Mouse (Mus musculus) retina, postnatal 7 days (tissue): ENCODE data around the gene Chmp5.

Experiments
- DNase-seq: peaks from one replicate; pipeline ENCODE4 v3.0.0-alpha.2; 2012; ENCODE audit warnings: low read depth, low spot score

The Chmp5 gene

DNA sequence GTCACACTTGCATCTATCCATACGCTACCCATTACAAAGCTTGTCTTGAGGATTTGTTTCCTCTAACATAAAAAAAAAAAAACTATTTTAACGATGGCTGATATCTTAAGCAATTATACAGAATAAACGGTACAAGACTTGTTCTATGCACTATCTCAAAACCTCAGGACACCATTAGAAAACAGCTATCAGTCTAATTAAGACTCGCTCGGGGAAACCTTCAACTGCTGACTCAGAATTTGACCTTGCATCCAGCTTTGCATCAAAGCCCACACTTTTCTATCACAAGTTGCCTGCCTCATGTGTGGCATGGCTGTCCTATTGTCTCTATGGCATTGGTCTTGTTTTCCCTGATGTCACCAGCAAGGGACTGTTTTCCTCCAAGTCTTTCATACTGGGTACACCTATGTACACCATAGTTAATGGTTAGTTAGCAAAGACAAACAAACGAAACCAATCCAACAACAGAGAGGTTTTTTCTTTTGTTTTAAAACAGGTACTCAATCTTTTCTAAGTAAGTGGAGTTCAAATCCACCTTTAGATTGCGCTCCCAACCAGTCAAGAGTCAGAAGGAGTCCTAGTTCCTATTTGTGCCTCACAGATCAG is 1.6 kb upstream of the Chmp5 start:
- DNase-seq = no peak

GRCm38 (mm10) chr4:40947565-40948159 is 545 bp upstream of the Chmp5 start:
- DNase-seq = no peak

DNA sequence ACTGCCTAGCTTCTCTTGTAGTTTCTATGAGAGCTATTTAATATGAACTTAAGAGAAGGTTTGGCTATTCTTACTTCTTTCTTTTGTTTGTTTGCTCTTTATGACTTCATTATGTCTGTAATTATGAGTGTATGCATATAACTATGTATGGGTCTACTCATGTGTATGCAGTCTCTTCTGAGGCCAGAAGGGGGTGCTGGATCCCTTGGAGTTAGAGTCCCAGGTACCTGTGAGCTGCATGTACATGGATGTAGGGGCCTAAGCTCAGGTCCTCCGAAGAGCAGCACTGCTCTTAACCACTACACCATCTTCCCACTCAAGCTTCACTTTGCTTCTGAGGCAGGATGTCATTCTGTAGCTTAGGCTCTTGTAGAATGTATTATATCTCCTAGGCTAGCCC is 5.3 kb downstream of the Chmp5 start:
- no peak for DNase-seq

- DNase-seq = no peak
Measured at GRCm38 (mm10) chr4:40955942-40956341, 7.7 kb downstream of the Chmp5 start.

DNA sequence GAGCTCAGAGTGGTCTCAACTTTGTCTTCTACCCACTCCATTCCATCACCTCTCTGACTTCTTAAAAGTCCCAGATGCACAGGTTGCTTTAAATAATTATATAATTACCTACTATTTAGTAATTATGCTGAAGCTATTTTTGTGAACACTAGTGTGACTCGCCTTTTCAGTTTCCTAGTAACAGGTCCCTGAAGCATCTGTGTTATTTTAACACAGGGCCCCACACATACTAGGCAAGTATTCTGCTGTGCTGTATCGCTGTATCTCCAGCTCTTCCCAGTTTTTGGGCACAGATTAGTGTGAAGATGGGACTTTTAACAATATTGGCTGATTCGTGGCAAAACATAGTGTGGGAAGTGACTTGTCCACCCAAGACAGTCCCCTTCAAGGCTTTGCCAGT is 15.3 kb downstream of the Chmp5 start:
- DNase-seq = no peak

DNA sequence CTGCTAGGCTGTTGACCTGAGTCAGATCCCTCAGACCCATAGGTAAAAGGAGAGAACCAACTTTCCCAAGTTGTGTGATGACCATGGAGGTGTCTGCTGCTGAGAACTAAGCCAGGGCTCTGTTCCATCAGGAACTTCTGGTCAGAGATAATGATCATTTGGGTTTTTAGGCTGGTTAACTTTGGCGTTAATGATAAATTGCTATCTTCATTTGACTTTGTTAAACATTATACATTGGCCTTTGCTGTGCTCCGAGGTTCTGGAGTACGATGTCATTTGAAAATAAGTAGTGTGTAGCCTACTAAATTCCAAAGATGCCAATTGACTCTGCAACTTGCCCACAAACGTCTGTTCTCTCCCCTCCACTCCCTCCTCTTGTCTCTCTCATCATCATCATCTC is 21.0 kb downstream of the Chmp5 start:
- DNase-seq = no peak

DNA sequence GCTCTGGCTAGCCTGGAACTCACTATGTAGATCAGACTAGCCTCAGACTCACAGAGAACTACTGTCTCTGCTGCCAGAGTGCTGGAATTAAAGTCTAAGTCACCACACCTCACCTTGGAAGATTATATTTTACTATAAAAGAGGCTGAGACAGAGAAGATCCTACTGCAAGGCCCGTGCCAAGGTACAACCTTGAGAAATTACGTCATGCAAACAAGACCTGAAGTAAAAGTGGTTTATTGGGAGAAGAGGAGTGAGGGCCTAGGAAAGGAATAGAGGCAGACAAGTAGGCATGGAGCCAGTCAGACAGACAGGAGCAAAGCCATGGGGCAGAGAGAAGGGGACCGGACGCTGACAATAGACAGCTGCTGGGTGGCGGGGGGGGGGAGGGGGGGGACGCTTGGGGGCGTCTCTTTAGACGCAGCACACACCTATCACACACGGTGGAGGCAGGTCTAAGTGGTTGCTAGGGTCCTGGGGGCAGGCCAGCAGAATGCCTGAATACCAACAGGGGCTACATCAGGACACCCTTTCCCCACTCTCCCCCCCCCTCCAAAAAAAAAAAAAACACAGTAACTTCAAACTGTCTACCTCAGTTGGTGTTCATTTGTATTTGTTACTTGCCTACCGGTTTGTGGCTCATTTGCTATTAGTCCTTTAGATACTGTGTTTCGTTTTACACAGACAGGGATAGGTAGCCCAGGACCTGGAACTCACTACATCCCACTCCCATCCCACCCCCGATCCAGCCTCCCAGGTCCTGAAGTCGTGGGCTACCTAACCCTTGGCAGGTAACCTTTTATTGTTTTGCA is 21.8 kb downstream of the Chmp5 start:
- DNase-seq = peak; percentile 8

DNA sequence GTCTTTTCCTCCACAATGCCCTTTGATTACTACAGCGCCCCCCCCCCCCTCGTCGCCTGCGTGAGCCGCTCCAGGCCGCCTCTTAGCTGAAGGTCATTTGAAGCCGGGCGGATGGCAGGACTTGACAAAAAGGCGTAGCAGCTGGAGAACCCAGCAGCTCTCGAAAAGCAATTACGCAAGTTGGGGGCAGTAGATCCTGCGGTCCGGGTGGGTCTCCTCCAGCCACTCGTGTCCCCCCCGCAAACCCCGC is 22.3 kb downstream of the Chmp5 start:
- DNase-seq = no peak

- DNase-seq = peak; percentile 92
Measured at GRCm38 (mm10) chr4:40970842-40971701, 22.9 kb downstream of the Chmp5 start, which contains the start of gene Nfx1. TSS of gene Nfx1 (plus strand) at chr4:40970906.

DNA sequence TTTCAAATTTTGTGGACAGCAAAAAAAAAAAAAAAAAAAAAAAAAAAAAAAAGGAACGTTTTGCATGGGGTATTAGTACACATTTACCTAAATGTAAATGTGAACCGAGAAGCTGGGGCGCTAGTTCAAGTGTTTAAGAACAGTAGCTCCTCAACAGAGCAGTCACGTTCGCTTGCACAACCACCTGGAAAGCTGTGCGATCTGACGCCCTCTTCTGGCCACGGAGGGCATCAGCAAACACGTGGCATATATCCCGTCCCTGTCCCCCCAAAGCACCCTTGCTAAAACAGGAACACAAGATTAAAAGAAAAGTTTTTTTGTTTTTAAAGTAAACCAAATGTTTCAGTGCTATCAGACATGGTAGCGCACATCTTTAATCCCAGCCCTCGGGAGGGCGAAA is 23.5 kb downstream of the Chmp5 start:
- peak; percentile 6 for DNase-seq

DNA sequence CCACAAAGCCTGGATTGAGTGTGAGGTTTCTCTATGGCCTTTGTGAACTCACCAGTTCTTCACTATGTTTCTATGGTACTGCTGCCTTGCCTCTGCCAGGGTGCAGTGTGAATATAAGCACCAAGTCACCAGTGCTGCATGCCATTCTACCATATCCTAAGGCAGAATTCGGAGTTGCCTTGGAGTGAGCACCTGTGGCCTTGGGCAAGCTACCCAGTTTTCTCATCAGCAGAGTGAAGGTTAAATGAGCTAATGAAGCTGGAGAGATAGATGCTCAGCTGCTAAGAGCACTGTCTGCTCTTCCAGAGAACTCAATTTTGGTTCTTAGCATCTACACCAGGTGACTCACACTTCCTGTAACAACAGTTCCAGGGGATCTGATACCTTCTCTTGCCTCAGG is 25.8 kb downstream of the Chmp5 start:
- no peak for DNase-seq

- no peak for DNase-seq
Measured at GRCm38 (mm10) chr4:40975678-40976077, 27.5 kb downstream of the Chmp5 start.

- DNase-seq = no peak
Measured at GRCm38 (mm10) chr4:40976651-40977050, 28.4 kb downstream of the Chmp5 start.

GRCm38 (mm10) chr4:40979430-40979829 is 31.2 kb downstream of the Chmp5 start:
- no peak for DNase-seq

DNA sequence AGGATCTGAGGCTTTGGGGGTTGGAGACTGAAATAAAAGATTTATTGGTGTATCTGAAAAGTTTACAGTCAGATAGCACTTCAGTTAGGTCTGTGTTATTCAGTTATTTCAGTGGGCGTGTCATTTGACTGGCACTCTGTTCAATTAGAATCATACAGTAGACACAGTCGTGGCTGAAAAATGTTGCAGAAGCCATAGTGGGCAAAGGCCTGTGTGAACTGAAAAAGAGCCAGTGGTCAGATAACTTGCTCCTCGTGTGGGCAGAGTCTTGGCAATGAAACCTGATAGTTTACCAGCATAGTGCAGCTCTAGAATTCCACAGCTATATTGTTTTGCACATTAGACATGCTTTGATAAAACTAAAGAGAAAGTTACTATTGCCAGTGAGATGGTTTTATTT is 34.3 kb downstream of the Chmp5 start:
- DNase-seq = no peak

DNA sequence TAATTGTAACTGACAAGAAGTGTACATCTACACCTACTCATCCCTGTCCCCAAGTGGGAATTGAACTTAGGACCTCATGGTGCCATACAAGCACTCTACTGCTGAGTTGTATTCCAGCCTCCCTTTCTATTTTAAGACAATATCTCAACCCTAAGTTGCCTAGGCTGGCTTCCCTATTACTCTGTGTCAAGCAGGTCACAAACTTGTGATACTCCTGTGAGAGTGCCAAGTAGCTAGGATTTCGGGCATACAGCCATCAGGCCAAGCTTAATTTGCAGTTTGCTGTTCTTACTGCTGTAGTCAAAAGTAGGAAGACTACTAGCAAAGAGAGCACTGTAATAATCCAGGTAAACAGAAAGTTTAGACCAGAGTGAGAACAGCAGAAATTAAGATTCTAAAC is 35.5 kb downstream of the Chmp5 start:
- no peak for DNase-seq

- no peak for DNase-seq
Measured at GRCm38 (mm10) chr4:40989633-40990032, 41.4 kb downstream of the Chmp5 start.

DNA sequence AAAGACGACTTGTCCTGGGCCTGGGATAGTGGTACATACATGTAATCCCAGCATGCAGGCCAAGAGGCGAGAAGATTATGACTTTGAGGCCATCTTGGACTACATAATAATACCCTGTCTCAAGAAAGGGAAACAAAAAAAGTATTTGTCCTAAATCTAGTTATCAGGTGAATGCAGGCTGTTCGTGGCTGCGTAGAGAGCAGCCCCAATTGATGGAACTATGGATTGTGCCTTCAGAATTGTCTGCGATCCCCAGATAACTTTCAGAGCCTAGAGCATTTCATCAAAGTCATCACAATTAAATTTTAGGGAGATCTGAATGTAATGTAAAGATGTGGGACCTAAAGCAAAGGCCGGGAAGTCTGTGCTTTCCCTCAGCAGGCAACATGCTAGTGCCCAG is 48.1 kb downstream of the Chmp5 start:
- DNase-seq = no peak

GRCm38 (mm10) chr4:40997916-40998315 is 49.7 kb downstream of the Chmp5 start:
- no peak for DNase-seq

DNA sequence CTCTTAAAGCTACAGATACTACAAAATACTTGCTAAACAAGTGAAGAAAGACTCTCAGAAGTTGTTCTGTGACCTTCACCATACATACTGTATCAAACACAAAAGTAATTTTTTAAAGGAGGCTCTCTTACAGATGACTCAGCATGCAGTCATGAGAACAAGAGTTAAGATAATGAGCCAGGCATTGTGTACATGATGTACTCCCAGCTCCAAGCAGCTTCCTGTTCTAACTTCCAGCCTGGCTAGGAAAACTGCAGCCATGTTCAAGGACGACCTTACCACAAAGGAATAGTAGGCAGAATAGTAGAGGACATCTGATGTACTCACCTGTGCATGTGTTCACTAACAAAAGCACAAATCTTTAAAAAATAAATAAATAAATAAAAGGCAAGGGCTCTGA is 52.1 kb downstream of the Chmp5 start:
- DNase-seq = no peak

DNA sequence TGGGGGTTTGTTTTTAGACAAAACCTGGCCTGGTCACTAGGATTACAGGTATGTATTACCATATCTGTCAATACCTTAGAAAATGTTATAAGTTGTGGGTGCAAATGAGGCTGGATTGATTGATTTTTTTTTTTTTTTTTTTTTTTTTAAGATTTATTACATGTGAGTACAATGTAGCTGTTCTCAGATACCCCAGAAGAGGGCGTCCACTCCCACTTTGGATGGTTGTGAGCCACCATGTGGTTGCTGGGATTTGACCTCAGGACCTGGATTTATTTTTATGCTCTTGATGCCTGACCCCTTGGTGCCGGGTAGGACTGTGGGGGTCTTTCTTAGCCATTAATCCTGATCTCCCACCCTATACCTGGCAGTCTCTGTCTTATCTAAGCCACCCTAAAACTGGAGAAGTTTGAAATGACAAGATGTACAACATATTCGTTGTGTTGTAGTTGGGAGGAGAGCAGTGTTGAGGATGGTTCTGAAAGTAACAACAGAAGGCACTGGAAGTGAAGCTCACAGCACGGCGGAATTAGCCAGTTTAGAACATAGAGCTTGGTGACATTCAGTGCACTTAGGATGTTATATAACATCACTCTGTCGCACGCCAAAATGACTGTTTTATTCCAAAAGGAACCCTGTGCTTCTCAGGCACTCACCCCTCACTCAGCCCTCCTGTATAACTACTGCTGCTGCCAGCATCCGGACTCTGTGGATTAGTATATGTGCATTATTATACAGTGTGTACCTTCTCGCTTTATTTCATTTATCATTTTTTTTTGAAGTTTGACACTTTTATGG is 52.8 kb downstream of the Chmp5 start:
- no peak for DNase-seq

DNA sequence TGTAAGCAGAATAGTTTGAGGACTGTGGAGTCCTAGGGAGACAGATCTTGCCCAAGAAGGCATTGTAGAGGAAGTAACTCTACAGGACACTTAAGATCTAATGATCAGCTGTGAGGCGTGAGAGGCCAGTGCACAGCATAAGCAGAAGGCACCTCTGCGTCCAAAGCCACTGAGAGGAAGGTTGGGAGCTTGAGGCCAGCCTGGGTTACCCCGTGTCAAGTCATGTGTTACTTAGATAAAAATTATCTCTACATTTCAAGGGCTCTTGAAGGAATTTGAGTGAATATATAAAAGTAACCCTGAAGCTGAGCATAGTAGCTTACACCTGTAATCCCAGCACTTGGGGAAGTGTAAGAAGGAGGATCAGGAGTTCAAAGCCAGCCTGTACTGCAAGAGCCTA is 65.1 kb downstream of the Chmp5 start:
- no peak for DNase-seq
